Mouse (Mus musculus) kidney, postnatal 10 days (tissue): ENCODE measurements around the gene Samd4.
"Not testable (repeated sequence)": the region's sequence is repeated elsewhere in the genome, so short reads cannot be mapped to it uniquely, and the experiment has no call there.

Source experiments
- DNase-seq: peaks from one replicate; pipeline ENCODE4 v3.0.0; 2021; ENCODE audit warnings: mixed read lengths

The Samd4 gene

DNA sequence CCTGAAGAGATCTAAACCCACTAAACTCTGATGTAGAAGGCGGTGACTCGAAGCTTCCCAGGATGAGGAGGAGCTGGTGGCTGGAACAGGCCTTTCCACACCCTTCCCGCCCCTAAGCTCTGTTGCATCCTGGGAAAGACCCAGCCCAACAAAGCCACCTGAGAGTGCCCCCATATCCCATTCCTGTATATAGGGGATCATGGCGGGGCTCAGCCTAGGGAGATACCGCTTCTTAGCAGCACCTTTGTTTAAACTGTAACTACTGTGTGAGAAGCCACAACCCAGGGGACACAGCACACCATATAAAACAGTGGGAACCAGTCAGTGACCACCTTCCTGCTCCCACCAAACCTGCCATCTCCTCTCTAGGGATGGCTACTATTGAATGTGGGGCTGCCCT lies 193.2 kb downstream of the Samd4 start:
- no peak for DNase-seq

DNA sequence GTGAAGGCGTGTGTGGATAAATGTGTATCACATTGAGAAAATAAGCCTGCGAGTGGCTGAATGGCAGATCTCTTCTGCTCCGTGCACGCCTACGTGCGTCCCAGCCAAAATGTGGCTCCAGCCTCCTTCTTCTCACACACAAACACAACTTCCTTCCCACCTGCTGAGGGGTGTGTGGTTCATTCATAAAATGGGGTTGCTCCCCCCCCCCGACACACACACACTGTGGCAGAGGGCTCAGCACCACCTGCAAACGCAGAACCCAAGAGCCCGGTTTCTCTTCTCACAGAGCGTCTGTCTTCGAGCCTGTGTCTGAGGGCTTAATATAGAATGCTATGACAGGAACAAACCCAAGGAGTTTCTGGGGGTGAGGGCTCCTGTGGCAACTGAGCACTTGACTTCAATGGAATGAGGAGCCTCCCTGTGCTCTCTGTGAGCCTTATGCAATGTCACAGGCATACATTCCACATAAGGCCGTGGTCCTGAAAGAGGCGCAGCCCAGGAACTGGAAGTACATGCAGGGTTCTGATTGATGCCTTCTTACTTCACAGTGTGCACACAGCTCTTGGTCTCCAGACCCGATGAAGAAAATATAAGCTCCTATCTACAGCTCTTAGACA lies 194.4 kb downstream of the Samd4 start:
- DNase-seq: no peak

DNA sequence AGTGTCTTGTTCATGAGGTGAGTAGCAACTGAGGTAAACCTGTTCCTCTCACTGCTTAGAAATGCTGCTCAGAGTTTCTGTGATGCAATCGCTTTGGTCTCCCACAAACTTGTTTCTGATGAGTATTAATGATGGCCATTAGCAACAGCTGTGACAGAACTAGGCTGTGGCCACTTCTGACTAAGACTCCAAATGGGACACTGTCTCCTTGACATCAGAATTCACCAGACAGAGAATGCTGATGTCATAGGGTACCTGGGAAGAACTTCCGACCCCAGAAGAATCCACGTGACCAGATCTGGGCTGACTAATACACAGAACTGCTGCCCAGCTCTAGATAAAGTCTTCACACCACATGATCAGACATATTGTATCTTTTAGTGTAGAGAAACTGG lies 194.9 kb downstream of the Samd4 start:
- no peak for DNase-seq

DNA sequence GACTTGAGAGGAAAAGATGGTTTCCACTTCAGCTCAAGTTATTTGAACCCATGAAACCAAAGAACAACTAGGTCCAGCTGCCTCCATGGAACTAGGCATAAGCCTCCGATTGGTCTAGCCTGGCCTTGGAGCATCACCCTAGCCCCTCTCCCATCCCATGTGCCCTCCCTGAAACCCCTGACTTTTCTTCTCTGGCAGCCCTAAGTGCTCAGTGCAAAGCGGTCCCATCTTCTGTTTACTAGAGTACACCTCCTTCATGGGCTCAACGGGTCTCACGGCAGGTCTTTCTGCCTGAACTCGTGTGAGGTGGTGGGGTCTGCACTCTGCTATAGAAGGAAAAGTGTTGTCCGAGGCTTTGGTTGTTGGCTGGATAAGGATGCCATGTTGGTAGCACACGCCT lies 197.3 kb downstream of the Samd4 start:
- DNase-seq: no peak

DNA sequence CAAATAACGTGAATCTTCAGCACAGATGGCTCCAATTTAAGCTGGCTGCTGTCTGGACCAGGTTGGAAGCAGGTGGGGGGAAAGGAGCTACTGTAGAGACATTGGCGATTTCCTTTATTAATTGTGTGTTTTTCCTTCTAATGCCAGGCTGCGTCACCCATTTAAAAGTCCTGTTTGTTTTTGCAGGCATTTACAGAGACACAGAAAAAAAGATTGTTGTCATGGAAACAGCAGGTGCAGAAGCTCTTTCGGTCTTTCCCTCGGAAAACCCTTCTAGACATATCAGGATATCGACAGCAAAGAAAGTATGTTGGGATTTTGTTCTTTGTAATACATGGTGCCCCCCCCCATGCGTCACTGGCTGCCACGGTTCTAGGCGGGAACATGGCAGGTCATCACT lies 200.7 kb downstream of the Samd4 start:
- DNase-seq: no peak

DNA sequence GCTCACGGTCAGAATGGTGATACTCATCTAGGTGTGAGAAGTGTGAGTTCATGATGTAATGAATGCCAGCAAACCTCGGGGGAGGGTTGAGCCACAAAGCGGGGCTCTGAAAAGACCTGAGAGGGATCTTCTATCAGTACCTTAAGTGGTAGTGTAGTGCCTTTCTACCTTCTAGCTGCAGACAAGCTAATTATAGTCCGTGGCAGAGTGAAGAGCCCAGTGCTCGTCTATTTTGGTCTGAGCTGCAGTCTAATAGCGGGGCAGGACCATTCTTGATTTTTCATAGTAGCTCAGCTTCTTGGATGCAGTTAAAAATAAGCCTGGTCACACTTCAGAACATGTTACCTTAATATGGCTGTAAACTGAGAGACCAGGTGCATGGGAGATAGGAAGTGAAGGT lies 201.2 kb downstream of the Samd4 start:
- DNase-seq: no peak

DNA sequence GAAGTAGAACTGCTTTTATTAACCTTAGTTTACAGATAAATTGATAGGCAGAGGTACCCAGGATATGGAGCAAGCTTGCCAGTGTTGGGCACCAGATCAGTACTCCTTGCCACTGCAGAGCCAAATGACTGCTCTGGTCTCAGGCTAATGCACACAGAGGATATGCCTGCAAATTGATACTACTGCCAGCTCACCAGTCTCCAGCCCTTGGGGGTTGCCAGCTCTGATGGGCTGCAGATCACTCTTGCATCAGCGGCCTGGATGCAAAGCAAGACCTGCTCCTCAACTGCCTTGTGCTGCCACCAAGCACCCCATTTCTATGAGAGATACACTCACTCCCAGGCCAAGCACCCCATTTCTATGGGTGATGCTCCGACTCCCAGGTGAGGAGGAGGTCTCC lies 202.0 kb downstream of the Samd4 start:
- DNase-seq: no peak

DNA sequence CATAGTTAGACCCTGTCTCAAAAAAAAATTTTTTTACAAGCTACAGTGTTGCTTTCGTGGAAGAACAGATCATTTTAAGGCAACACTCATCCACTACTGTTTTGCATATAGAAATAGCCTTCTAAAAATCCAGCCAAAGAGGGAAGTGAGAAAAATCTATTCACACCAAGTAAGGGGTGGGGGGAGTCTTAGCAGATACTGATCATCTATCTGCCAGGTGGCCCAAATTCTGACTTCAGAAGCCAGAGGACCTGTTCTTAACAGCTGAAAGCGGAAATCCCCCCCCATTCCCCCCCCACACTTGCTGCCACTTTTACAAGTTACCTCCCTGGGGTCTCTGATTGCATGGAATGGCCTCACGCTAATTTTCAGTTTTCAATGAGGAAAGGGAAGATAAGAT lies 203.5 kb downstream of the Samd4 start:
- DNase-seq: no peak

DNA sequence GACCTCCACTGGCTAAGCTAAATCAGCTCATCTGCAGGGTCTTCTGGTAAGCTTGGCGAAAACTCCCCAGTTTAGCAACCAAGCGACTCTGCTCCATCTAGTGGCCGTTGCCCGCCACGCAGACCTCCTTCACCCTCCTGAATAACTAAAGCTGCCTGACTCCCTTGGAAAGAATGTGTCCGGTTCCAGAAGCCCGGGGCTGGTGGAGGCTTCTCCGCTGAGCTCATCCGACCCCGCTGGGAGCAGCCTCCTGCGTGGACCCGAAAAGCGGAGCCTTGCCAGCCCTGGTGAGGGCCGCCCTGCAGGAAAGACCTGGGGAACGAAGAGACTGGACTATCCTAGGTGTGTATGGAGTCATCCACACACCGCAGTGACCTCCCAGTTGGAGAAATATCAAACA lies 204.1 kb downstream of the Samd4 start:
- DNase-seq: peak; percentile 91

DNA sequence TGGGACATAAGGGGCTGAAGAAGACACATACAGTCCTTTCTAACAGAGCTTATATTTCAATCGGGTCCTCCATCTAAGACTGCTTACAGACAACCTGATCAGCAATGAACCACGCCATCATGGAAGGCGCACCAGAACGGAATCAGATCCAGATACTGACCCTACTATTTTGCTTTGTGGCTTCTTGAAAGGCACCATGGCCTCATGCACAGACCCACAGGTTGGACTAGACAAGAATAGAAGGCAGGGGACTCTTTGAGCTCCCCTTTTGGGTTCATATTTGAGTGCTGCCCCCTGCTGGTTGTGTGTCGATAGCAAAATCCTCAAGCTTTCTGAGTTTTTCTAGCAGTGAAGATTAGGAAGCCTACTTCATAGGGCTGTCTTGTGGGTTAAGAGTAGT lies 204.5 kb downstream of the Samd4 start:
- peak; percentile 88 for DNase-seq

DNA sequence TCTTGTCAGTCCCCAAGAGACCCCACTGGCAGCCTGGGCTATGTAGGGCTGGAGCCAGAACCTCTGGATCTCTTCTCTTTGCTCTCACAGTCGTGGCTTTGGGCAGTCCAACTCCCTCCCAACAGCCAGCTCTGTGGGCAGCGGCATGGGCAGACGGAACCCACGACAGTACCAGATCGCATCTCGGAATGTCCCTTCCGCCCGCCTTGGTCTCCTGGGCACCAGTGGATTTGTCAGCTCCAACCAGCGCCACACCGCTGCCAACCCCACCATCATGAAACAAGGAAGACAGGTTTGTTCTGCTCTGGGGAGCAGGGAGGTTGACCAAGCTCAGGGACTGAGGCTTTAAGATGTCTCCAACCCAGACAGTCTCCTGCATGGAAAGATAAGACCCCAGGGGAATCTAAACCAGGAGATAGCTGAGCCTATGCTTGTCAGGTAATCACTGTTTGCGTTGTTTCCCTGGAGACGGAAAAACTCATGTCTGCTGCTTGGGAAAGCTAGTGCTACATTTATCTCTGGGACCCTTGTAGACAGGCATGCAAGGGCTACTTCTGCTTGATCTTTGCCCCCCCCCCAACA lies 205.1 kb downstream of the Samd4 start:
- DNase-seq: no peak

DNA sequence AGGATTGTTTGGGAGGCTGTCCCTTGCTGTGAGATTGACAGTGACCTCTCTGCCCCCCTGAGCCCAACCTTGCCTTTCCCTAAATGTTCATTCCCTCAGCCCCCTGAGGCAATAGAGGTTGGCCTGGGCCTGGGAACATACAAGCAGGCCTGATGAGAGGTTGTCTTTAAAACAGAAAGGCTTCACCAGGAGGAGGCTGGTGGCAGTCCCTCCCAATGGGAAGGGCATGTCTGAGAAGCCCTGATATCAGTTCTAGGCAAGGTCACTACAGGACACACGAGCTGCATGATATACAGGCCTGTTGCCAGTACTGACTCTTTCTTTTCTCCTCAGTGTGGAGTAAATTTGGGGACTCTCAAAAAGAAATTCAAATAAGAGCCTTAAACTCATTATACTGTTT lies 205.7 kb downstream of the Samd4 start:
- no peak for DNase-seq

DNA sequence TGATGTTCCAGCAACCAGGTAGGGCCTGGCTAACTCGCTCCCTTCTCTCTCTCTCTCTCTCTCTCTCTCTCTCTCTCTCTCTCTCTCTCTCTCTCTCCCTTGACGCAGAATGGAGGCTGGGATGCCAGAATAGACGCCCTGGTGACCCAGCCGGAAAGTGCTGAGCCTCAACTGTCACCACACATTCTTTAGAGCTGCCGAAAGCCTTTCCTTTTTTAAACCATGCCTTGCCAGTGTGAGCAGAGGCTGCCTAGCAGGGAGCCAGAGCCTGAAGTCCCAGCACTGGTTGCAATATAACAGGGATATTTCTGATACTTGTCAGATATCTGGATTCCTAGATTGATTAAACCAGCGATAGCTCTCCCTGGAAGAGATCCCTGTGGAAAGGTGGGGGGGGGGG lies 206.5 kb downstream of the Samd4 start:
- DNase-seq: no peak

DNA sequence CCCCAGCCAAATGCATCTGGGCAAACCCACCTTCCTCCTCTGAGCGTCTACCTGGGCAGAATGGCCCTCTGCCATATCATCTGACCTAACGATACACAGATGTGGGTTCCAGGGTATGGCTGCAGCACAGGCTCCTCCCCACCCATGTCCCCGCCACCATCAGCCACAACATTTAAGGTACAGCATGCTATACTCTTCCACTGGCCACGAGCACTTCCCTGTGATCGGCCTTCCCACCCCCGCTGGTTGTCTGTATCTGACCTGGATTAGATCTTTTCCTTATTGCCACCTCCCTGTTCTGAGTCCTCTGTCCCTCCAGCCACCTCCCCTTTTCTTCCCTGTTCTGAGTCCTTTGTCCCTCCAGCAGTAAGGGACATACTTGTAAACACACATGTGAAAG lies 209.3 kb downstream of the Samd4 start:
- no peak for DNase-seq

DNA sequence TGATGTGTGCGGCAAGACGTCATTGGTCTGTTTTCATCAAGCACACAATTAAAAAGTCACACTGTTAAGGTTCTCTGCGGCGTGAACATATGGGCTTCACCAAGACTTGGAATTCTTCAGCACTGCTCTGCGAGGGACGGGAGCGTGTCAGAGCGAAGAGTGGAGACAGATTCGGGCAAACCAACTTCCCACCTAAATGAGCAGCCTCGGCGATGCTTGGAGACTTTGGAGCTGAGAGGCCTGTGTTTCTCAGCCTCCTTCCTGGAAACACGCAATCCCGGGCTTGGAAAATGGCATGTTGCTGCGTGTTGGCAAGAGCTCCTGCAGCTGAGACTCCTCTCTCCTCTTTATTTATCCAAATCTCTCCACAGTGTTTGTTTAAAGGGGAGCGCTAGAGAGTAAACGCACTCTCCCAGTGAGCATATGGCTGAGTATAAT lies 210.7 kb downstream of the Samd4 start:
- DNase-seq: peak; percentile 44

DNA sequence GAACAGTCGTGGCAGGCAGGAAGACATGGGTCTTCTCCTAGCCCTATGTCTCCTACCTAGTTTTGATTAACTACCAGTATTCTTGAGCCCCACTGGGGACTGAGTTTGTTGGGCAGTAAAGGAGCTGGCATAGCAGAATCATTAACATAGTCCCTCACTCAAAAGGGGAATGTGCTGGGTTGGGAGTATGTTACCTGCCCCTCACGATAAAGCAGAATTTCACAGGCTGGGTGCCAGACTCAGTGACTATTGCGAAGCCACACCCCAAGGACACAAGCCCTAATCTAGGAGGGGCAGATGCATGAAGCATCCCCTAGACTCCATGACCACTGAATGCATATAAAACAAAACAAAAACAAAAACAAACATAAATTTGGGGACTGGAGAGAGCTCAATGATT lies 212.4 kb downstream of the Samd4 start:
- DNase-seq: no peak

DNA sequence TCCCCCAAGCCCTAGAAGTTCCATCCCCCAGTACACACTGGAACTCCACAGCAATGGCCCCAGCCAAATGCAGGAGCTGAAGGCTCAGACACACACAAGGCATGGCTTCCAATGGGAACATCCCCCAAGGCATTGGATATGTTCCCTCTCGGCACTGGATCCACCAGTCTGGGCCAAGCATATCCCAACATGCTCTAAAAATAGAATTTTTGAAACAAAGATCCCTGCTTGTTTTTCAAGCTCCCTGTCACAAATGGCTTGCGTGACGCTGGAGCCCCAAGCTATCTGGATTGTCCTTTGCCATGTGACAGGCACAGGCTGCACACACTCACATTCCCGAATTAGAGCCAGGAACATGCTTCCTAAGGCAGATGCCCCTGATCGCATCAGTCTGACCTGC lies 213.7 kb downstream of the Samd4 start:
- DNase-seq: no peak

DNA sequence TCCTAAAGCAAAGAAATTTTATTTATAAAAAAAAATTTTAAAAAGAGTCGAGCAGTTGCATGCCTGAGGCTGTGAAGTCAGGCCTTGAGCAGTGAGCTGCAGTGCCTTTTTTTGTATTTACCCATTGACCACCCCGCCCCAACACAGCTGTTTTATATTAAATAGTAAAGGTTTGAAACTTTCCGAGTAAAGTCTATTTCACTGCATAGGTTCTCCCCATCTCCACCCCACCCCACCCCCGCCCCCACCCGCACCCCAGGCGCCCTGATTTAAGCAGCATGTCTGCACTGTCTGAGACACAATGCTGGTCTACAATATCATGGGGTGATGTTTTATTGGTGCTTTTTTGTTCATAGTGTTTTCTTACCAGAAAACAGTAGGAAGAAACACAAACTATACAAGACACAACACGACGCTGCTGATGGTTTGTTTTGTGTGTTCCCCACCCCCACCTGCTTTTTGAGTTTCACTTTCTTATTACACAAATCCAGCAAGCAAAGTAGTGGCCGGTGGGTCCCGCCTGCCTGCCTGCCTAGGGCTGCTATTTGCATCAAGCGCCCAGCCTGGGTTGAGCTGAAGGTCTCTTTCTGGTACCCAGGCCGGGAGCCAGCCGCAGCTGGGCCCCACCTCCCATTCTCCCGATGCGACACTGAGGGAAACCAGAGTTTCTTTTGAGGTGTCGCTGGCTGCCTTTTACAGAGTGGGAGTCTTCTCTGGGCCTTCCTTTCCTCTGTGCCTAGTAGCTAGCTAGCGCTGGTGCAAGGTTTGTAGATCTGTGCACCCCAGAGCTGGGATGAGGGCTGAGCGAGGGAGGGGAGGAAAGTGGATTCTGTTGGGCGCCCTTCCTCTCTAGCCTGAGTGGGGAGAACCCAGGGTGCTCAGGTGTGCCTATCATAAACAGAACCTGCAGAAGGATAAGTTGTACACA lies 221.9 kb downstream of the Samd4 start:
- no peak for DNase-seq

DNA sequence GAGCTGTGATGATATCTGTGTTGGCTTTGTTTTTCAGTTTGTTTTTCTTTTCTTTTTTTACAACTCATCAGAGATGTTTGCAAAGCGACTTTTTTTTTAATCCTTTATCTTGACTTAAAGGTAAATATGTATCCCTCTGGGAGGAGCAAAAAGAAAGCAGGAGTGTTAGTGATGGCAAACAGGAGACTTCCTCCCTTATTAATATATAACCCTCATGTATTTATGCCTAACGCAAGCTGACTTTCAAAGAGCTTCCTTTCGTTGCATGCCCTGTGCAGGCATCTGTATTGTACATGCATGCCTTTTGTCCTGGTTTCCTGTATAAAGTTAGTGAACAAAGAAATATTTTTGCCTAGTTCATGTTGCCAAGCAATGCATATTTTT lies 222.5 kb downstream of the Samd4 start:
- DNase-seq: no peak

DNA sequence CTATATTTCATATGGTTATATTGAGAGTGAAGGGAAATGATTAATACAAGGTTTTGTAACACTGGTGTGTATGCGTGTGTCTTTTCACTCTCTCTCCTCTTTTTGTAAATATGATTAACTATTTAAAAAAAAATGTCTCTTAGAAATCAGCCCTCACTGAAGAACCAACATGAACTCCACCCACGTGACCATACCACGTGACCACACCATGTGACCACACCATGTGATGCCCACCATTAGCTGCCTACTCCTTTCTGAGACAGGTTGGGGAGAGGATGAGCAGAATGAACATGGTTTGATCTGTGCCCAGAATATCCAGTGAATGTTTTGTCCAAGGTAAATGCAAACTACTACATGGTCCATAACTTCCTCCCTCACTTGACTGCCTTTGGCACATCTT lies 223.1 kb downstream of the Samd4 start:
- DNase-seq: no peak

DNA sequence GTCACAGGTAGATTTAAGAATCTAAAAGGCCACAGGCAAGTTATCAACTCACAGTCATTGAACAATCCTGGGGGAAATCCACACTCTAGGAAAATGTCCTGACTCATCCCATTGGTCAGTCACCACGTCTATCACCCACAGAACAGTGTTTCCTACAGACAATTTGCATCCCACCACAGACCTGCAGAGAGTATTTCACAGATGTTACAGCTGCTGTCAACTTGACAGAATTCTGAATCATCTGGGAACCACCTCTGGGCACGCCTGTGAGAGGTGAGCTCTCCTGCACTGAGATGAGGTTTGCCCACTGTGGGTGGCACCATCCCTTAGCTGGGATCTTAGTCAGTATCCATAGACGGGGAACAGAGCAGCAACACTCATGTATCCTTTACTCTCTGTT lies 224.8 kb downstream of the Samd4 start:
- DNase-seq: no peak

DNA sequence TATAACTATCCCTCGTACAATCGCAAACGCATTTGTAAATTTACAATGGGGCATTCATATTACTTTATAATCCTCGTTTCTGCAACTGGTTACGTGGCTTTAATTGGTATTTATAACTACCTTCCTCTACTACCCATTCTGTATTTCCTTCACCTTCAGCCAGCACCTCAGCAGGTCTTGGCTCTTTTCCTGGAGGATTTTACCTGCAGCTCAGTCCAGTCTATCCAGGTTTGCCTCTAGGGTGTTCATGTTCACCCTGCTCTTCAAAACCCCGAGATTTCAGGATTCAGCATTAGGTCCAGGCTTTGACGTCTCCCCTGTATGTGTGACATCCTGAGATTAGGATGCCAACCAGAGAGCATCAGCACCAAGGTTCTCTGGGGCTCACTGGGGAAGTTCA lies 227.7 kb downstream of the Samd4 start:
- DNase-seq: not testable (repeated sequence)

DNA sequence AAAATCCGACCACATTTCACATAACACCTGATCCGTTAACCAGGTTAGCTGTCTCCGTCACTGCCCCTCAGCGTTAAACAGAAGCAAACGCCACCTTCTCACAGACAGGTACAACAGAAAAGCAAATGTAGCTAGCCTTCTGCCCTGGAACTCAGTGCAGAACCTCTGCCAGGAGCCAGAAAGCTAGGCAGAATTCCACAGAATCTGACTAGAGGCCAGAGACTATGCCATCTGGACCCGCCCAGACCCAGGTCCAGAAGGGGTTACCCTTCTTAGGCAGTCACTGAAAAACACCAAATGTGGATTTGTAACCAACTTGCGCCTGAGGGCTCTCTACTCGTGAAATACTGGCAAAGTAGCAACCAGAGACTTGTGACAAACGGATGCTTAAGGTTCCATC lies 228.7 kb downstream of the Samd4 start:
- DNase-seq: no peak

DNA sequence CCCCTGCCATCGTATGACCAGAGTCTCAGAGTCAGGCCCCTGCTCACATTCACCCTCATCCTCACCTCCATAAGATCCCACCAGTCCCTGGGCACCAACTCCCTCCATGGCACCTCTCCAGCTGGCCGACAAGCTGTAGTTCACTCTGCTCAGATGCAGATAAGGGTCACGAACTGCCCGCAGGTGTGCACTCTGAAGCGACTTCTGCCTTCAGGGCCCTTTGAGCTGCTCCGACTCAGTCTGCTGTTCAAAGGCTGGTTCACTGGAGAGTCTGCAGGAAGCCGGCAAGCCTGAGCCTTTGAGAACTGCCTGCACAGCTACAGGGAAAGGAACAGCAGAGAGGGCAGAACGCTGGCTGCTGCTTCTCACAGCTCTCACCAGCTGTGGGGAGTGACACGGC lies 232.5 kb downstream of the Samd4 start:
- DNase-seq: no peak
